Comparison of ENCODE assay signal across 17 mouse cellular contexts in genomic region chr2:163546623-163547318, GRCm38 (mm10). TPM values are rescaled to one million over a fixed set of nuclear protein-coding genes. Genes with fewer than 3 reads are reported as not detected.
DNase-seq lines count a peak whose midpoint lies in the region; ATAC-seq and TF ChIP-seq lines count a peak whose summit lies in the region.
"Had no signal": no experiment of that assay in that cellular context is flagged by ENCODE, and none has a peak within 500 bp of the region (broad histone marks: within the 10 kb centered on the region; RNA-seq: fewer than 3 reads in every experiment).

No protein-coding gene starts in this region.

- peak; percentile 79 for ATAC-seq in liver, embryonic 13.5 days (ENCODE audit: low read depth)
- ATAC-seq in stomach, postnatal 0 days (ENCODE audit: low FRiP score, low TSS enrichment), result peak; percentile 58

- H3K4me1 ChIP-seq in liver, embryonic 13.5 days (replicated peaks), result peaks cover 19% of the 10 kb centered on the region
- H3K4me1 ChIP-seq in stomach, postnatal 0 days (replicated peaks; ENCODE audit: control insufficient read depth, insufficient read depth), result no peaks in the 10 kb centered on the region
- H3K4me1 ChIP-seq: forebrain, embryonic 12.5 days; midbrain, embryonic 12.5 days had no signal

- peak overlapping the region; percentile 42 for H3K4me3 ChIP-seq in liver, embryonic 13.5 days (replicated peaks)
- H3K4me3 ChIP-seq in stomach, postnatal 0 days (ENCODE audit: low read depth, low read length), result no peak overlapping the region
- H3K4me3 ChIP-seq: forebrain, embryonic 12.5 days; hindbrain, embryonic 10.5 days; midbrain, embryonic 12.5 days; myocyte had no signal

- intact Hi-C loops in heart, postnatal 25 days (cut with DNase I), result no loop called here

- no peak for TF ChIP-seq EP300 in stomach, postnatal 0 days (optimal IDR thresholded peaks at IDR 0.05)

- TF ChIP-seq CTCF in stomach, postnatal 0 days (IDR thresholded peaks at IDR 0.05; ENCODE audit: low read depth), result no peak

- peak overlapping the region; percentile 44 for H3K9ac ChIP-seq in liver, embryonic 13.5 days
- H3K9ac ChIP-seq in stomach, postnatal 0 days (ENCODE audit: low read length), result no peak overlapping the region
- H3K9ac ChIP-seq: forebrain, embryonic 12.5 days; midbrain, embryonic 12.5 days had no signal

- DNase-seq in kidney, adult 18-20 months, result peak; percentile 84
- DNase-seq in kidney, postnatal 10 days, result peak; percentile 75
- DNase-seq in liver, embryonic 13.5 days, result no peak
- peak; percentile 45 for DNase-seq in stomach, postnatal 0 days (ENCODE audit: low spot score)
- DNase-seq in lung, postnatal 25 days (ENCODE audit: low spot score), result no peak
- DNase-seq in heart, postnatal 25 days (ENCODE audit: low spot score), result no peak
- no peak for DNase-seq in cerebellum, adult 8-10 months
- DNase-seq: cerebellum, adult 2 months; lung, postnatal 14 days had no signal

- H3K4me2 ChIP-seq in liver, embryonic 13.5 days, result no peak overlapping the region
- no peak overlapping the region for H3K4me2 ChIP-seq in stomach, postnatal 0 days (replicated peaks; ENCODE audit: low read depth)
- H3K4me2 ChIP-seq: forebrain, embryonic 12.5 days; midbrain, embryonic 12.5 days had no signal

- 52% methylated on average over 14 of the region's 14 CpGs for WGBS in liver, embryonic 13.5 days (ENCODE audit: insufficient replicate concordance)
- WGBS in stomach, postnatal 0 days, result 61% methylated on average over 14 of the region's 14 CpGs

- H3K36me3 ChIP-seq in liver, embryonic 13.5 days, result no peaks in the 10 kb centered on the region
- H3K36me3 ChIP-seq in stomach, postnatal 0 days (ENCODE audit: control insufficient read depth, insufficient read depth, low read length), result no peaks in the 10 kb centered on the region
- H3K36me3 ChIP-seq: forebrain, embryonic 12.5 days; hindbrain, embryonic 10.5 days; midbrain, embryonic 12.5 days had no signal

- 0 out of 2 replicates have a peak, but pooled peaks cover 2% of the 10 kb centered on the region for H3K27me3 ChIP-seq in liver, embryonic 13.5 days
- no peaks in the 10 kb centered on the region for H3K27me3 ChIP-seq in stomach, postnatal 0 days (ENCODE audit: control insufficient read depth, insufficient read depth, low read length)
- H3K27me3 ChIP-seq: forebrain, embryonic 12.5 days; midbrain, embryonic 12.5 days had no signal

- no peaks in the 10 kb centered on the region for H3K9me3 ChIP-seq in liver, embryonic 13.5 days (replicated peaks)
- H3K9me3 ChIP-seq in stomach, postnatal 0 days (ENCODE audit: control insufficient read depth, low read length), result no peaks in the 10 kb centered on the region
- H3K9me3 ChIP-seq: forebrain, embryonic 12.5 days; hindbrain, embryonic 10.5 days; midbrain, embryonic 12.5 days had no signal

- peak overlapping the region; percentile 43; the same call in 1 of the 2 replicates for H3K27ac ChIP-seq in liver, embryonic 13.5 days
- H3K27ac ChIP-seq in stomach, postnatal 0 days (replicated peaks), result no peak overlapping the region
- H3K27ac ChIP-seq: forebrain, embryonic 12.5 days; hindbrain, embryonic 10.5 days; midbrain, embryonic 12.5 days had no signal

RNA-seq across cellular contexts. Expression of gene Hnf4a, which starts 40.2 kb away (rescaled TPM):
- polyA plus RNA-seq in liver, embryonic 13.5 days (2015; fragmentation: Nextera tagmentation; extraction: Ambion mirVana), result 12.3 and 15.3 TPM in 2 replicates
- 24.2 and 27.7 TPM in 2 replicates for polyA plus RNA-seq in stomach, postnatal 0 days (2015; fragmentation: Nextera tagmentation; extraction: Ambion mirVana)
- not detected for total RNA-seq in heart, postnatal 25 days (2021)
- polyA plus RNA-seq: embryonic facial prominence, embryonic 14.5 days; forebrain, embryonic 12.5 days; heart, embryonic 14.5 days; hindbrain, embryonic 10.5 days; midbrain, embryonic 12.5 days; myocyte had no signal

RNA-seq across cellular contexts. Expression of gene R3hdml, which starts 54.7 kb away (rescaled TPM):
- not detected in 2 replicates for polyA plus RNA-seq in liver, embryonic 13.5 days (2015; fragmentation: Nextera tagmentation; extraction: Ambion mirVana)
- polyA plus RNA-seq in stomach, postnatal 0 days (2015; fragmentation: Nextera tagmentation; extraction: Ambion mirVana), result 0.23 and 0.40 TPM in 2 replicates
- total RNA-seq in heart, postnatal 25 days (2021), result not detected
- total RNA-seq: granulocyte monocyte progenitor cell, adult 5-6 weeks had no signal
- polyA plus RNA-seq: cerebellum, adult 2 months; forebrain, embryonic 12.5 days; heart, embryonic 14.5 days; hindbrain, embryonic 10.5 days; midbrain, embryonic 12.5 days; spleen, adult 2 months had no signal

RNA-seq across cellular contexts. Expression of gene Ttpal, which starts 55.3 kb away (rescaled TPM):
- polyA plus RNA-seq in liver, embryonic 13.5 days (2015; fragmentation: Nextera tagmentation; extraction: Ambion mirVana), result 13.9 and 15.9 TPM in 2 replicates
- 19.9 and 20.8 TPM in 2 replicates for polyA plus RNA-seq in stomach, postnatal 0 days (2015; fragmentation: Nextera tagmentation; extraction: Ambion mirVana)
- 1 to 10 TPM; 7.9 to 9.7 TPM for total RNA-seq in heart, postnatal 25 days (2021)

Comparison
In these comparisons a context has a peak if more than half of its experiments do, and no peak if none do; other contexts are left out.
1. DNase-seq: peak in kidney, adult 18-20 months (single experiment), kidney, postnatal 10 days (single experiment) and stomach, postnatal 0 days (single experiment); none in liver, embryonic 13.5 days (single experiment), lung, postnatal 25 days (single experiment), heart, postnatal 25 days (single experiment) and cerebellum, adult 8-10 months (single experiment).